Mouse (Mus musculus) kidney, adult 2 months (tissue): ENCODE measurements around the gene Nhej1. TPM values are rescaled to one million over a fixed set of nuclear protein-coding genes. Genes with fewer than 3 reads are reported as not detected.
A peak's percentile ranks its signal among the peaks of the same experiment; 100 is the strongest.

Experiments used
- DNase-seq: peaks from one replicate; pipeline ENCODE4 v3.0.0; 2021
- H3K27ac ChIP-seq: fragments of 200-500 bp; 2 replicates; pipeline ENCODE4 v1.5.1; 2012; ENCODE audit warnings: low read depth, low read length, control low read depth, inconsistent platforms; ENCODE audit not compliant: insufficient read depth
- H3K27me3 ChIP-seq: fragments of 200-500 bp; replicated peaks from 2 replicates; pipeline ENCODE4 v1.6.1; 2012; ENCODE audit warnings: mild to moderate bottlenecking, moderate library complexity, low read length, inconsistent platforms; ENCODE audit not compliant: control insufficient read depth, insufficient read depth
- H3K36me3 ChIP-seq: fragments of 200-500 bp; 2 replicates; pipeline ENCODE4 v1.6.1; 2012; ENCODE audit warnings: mild to moderate bottlenecking, moderate library complexity, low read length, inconsistent platforms; ENCODE audit not compliant: control insufficient read depth, insufficient read depth
- H3K4me1 ChIP-seq: fragments of 200-500 bp; 2 replicates; pipeline ENCODE4 v1.6.1; 2011; ENCODE audit warnings: low read length; ENCODE audit not compliant: control insufficient read depth, insufficient read depth
- H3K4me3 ChIP-seq: fragments of 200-500 bp; 2 replicates; pipeline ENCODE4 v1.5.1; 2011; ENCODE audit warnings: mild to moderate bottlenecking, low read depth, low read length, control low read depth; ENCODE audit not compliant: insufficient read depth
- CTCF ChIP-seq: fragments of 200-500 bp; conservative IDR thresholded peaks from 2 replicates; pipeline ENCODE4 v1.5.1; 2011; ENCODE audit warnings: low read depth, mild to moderate bottlenecking, control low read depth, low read length, moderate library complexity, mixed read lengths; ENCODE audit not compliant: insufficient read depth, insufficient read length
- POLR2A ChIP-seq: fragments of 200-500 bp; IDR thresholded peaks from one replicate; pipeline ENCODE4 v1.6.1; 2011; ENCODE audit warnings: low read depth, low read length, control low read depth
- WGBS: fragments of 180-500 bp; shearing (Covaris S2); methylation state at CpG from one replicate; pipeline ENCODE4 v1.1.7; 2018; 5-methylcytosine and 5-hydroxymethylcytosine counted together
- polyA plus RNA-seq: library from polyadenylated mRNA; depleted of rRNA; stranded (reverse); fragments of >200 nt; gene quantifications from 2 replicates; pipeline ENCODE4 v1.2.3, GENCODE M21; 2012

The Nhej1 gene
- polyA plus RNA-seq, 1 experiment, result 4.2 TPM

- Histone ChIP-seq H3K36me3 (no peaks in the 10 kb centered on the region), H3K27me3 (no peaks in the 10 kb centered on the region), H3K27ac (no peak overlapping the region), H3K4me1 (peaks cover 6% of the 10 kb centered on the region; the same call in 1 of the 2 replicates), H3K4me3 (no peak overlapping the region)
- DNase-seq, result no peak
- no peak for TF ChIP-seq POLR2A
- TF ChIP-seq CTCF, result no peak
- 94% methylated on average over 1 of the region's 1 CpGs for WGBS
These were observed 149.1 kb downstream of the Nhej1 start for GRCm38 (mm10) chr1:74975936-74976335.

- TF ChIP-seq CTCF (peak; percentile 52), POLR2A (no peak)
- Histone ChIP-seq H3K27me3 (no peaks in the 10 kb centered on the region), H3K27ac (no peak overlapping the region), H3K36me3 (no peaks in the 10 kb centered on the region), H3K4me1 (peaks cover 13% of the 10 kb centered on the region; the same call in 1 of the 2 replicates), H3K4me3 (no peak overlapping the region)
- peak; percentile 35 for DNase-seq
- 73% methylated on average over 6 of the region's 6 CpGs for WGBS
These were observed 151.4 kb downstream of the Nhej1 start for GRCm38 (mm10) chr1:74973590-74973989.

GRCm38 (mm10) chr1:74971353-74972050 is 153.5 kb downstream of the Nhej1 start:
- 32% methylated on average over 4 of the region's 4 CpGs for WGBS
- no peak overlapping the region for H3K4me3 ChIP-seq
- DNase-seq, result peak; percentile 59
- TF ChIP-seq CTCF, result no peak
- no peak for TF ChIP-seq POLR2A
- H3K27me3 ChIP-seq, result no peaks in the 10 kb centered on the region
- H3K36me3 ChIP-seq, result no peaks in the 10 kb centered on the region
- H3K27ac ChIP-seq, result peak overlapping the region; percentile 43
- peaks cover 20% of the 10 kb centered on the region; the same call in 1 of the 2 replicates for H3K4me1 ChIP-seq

GRCm38 (mm10) chr1:74967962-74968580 is 156.9 kb downstream of the Nhej1 start:
- peak; percentile 66 for DNase-seq
- no peak for TF ChIP-seq CTCF
- TF ChIP-seq POLR2A, result no peak
- Histone ChIP-seq H3K4me3 (no peak overlapping the region), H3K36me3 (no peaks in the 10 kb centered on the region), H3K4me1 (peaks cover 20% of the 10 kb centered on the region; the same call in 1 of the 2 replicates), H3K27me3 (no peaks in the 10 kb centered on the region), H3K27ac (peak overlapping the region; percentile 64; the same call in 1 of the 2 replicates)
- WGBS, result 41% methylated on average over 8 of the region's 8 CpGs

GRCm38 (mm10) chr1:74964494-74965215 is 160.3 kb downstream of the Nhej1 start:
- peaks cover 23% of the 10 kb centered on the region for H3K4me1 ChIP-seq
- DNase-seq, result peak; percentile 88
- TF ChIP-seq CTCF (peak; percentile 93), POLR2A (no peak)
- no peaks in the 10 kb centered on the region for H3K36me3 ChIP-seq
- WGBS, result 18% methylated on average over 16 of the region's 16 CpGs
- no peak overlapping the region for H3K27ac ChIP-seq
- no peak overlapping the region for H3K4me3 ChIP-seq
- H3K27me3 ChIP-seq, result no peaks in the 10 kb centered on the region

GRCm38 (mm10) chr1:74962853-74963227 is 162.2 kb downstream of the Nhej1 start:
- DNase-seq, result peak; percentile 76
- no peaks in the 10 kb centered on the region for H3K36me3 ChIP-seq
- TF ChIP-seq POLR2A (no peak), CTCF (no peak)
- no peak overlapping the region for H3K27ac ChIP-seq
- peaks cover 18% of the 10 kb centered on the region for H3K4me1 ChIP-seq
- H3K27me3 ChIP-seq, result no peaks in the 10 kb centered on the region
- no peak overlapping the region for H3K4me3 ChIP-seq
- 50% methylated on average over 5 of the region's 5 CpGs for WGBS
